Mouse (Mus musculus): ENCODE data around the gene Gbf1. TPM values are rescaled to one million over a fixed set of nuclear protein-coding genes. Genes with fewer than 3 reads are reported as not detected.
"Not testable (repeated sequence)": the region's sequence is repeated elsewhere in the genome, so short reads cannot be mapped to it uniquely, and the experiment has no call there.

Gene Gbf1
- total RNA-seq (2014; fragmentation: Nextera tagmentation) (59.7 and 63.2 TPM in 2 replicates), total RNA-seq (2017) (46.4 and 48.1 TPM in 2 replicates)

- peak; percentile 91 for ATAC-seq (replicated peaks; ENCODE audit: poor library complexity, severe bottlenecking)
These were observed at the start of gene Gbf1 for GRCm38 (mm10) chr19:46152127-46152803. TSS of gene Gbf1 (plus strand) at chr19:46152509.

- no peak for ATAC-seq (replicated peaks; ENCODE audit: poor library complexity, severe bottlenecking)
These were observed 48.7 kb upstream of the Gbf1 start for GRCm38 (mm10) chr19:46103437-46104186.

GRCm38 (mm10) chr19:46104187-46104557 is 48.1 kb upstream of the Gbf1 start:
- no peak for ATAC-seq (replicated peaks; ENCODE audit: poor library complexity, severe bottlenecking)

GRCm38 (mm10) chr19:46110214-46110613 is 42.1 kb upstream of the Gbf1 start:
- peak; percentile 61 for ATAC-seq (replicated peaks; ENCODE audit: poor library complexity, severe bottlenecking)

GRCm38 (mm10) chr19:46110781-46111180 is 41.5 kb upstream of the Gbf1 start:
- ATAC-seq (replicated peaks; ENCODE audit: poor library complexity, severe bottlenecking): no peak

GRCm38 (mm10) chr19:46114617-46115016 is 37.7 kb upstream of the Gbf1 start:
- no peak for ATAC-seq (replicated peaks; ENCODE audit: poor library complexity, severe bottlenecking)

- ATAC-seq (replicated peaks; ENCODE audit: poor library complexity, severe bottlenecking): no peak
These were observed 32.9 kb upstream of the Gbf1 start for GRCm38 (mm10) chr19:46119458-46119857.

- ATAC-seq (replicated peaks; ENCODE audit: poor library complexity, severe bottlenecking): no peak
These were observed 31.4 kb upstream of the Gbf1 start for GRCm38 (mm10) chr19:46120872-46121271.

- ATAC-seq (replicated peaks; ENCODE audit: poor library complexity, severe bottlenecking): no peak
These were observed 28.4 kb upstream of the Gbf1 start for GRCm38 (mm10) chr19:46123876-46124275.

- no peak for ATAC-seq (replicated peaks; ENCODE audit: poor library complexity, severe bottlenecking)
These were observed 27.7 kb upstream of the Gbf1 start for GRCm38 (mm10) chr19:46124651-46125050.

GRCm38 (mm10) chr19:46126301-46126700 is 26.0 kb upstream of the Gbf1 start:
- no peak for ATAC-seq (replicated peaks; ENCODE audit: poor library complexity, severe bottlenecking)

GRCm38 (mm10) chr19:46129737-46130136 is 22.6 kb upstream of the Gbf1 start:
- not testable (repeated sequence) for ATAC-seq (replicated peaks; ENCODE audit: poor library complexity, severe bottlenecking)

GRCm38 (mm10) chr19:46131283-46131682 is 21.0 kb upstream of the Gbf1 start:
- ATAC-seq (replicated peaks; ENCODE audit: poor library complexity, severe bottlenecking): no peak

- peak; percentile 69 for ATAC-seq (replicated peaks; ENCODE audit: poor library complexity, severe bottlenecking)
These were observed 20.4 kb upstream of the Gbf1 start, which contains the start of gene Elovl3 for GRCm38 (mm10) chr19:46131694-46132525. TSS of gene Elovl3 (plus strand) at chr19:46131897.

- ATAC-seq (replicated peaks; ENCODE audit: poor library complexity, severe bottlenecking): no peak
These were observed 19.7 kb upstream of the Gbf1 start for GRCm38 (mm10) chr19:46132577-46132976.

GRCm38 (mm10) chr19:46135297-46135696 is 17.0 kb upstream of the Gbf1 start:
- ATAC-seq (replicated peaks; ENCODE audit: poor library complexity, severe bottlenecking): peak; percentile 60

GRCm38 (mm10) chr19:46135789-46136638 is 16.3 kb upstream of the Gbf1 start:
- ATAC-seq (replicated peaks; ENCODE audit: poor library complexity, severe bottlenecking): no peak; the same call in 1 of the 2 replicates

- ATAC-seq (replicated peaks; ENCODE audit: poor library complexity, severe bottlenecking): peak; percentile 73
These were observed 15.4 kb upstream of the Gbf1 start for GRCm38 (mm10) chr19:46136639-46137580.

- no peak for ATAC-seq (replicated peaks; ENCODE audit: poor library complexity, severe bottlenecking)
These were observed 12.0 kb upstream of the Gbf1 start for GRCm38 (mm10) chr19:46140324-46140723.
